Mouse (Mus musculus): Measurements from ENCODE around the gene Ctnna3. TPM values are rescaled to one million over a fixed set of nuclear protein-coding genes. Genes with fewer than 3 reads are reported as not detected.

Ctnna3 gene
- polyA plus RNA-seq, 1 experiment, result 3.0 TPM

DNA sequence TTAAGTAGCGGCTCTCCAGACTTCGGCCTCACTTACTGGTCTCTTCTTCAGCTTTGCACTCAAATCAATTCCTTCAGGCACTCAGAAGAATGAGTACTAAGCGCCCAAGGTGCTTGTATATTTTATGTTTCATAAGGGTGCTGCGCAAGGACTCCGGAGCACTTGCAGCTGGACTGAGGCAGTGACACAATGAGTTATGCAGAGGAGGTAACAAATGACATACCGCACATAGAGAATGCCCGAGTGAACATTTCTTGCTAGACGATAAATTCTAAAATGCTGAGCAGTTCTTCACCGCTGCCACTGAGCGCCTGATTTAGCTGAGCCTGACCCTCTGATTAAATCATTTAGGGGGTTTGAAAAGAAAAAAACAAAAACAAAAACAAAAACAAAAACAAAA is 342.2 kb downstream of the Ctnna3 start:
- Histone ChIP-seq H3K27ac (ENCODE audit: insufficient read depth, low read length) (no peak overlapping the region), H3K4me3 (replicated peaks; ENCODE audit: insufficient read depth, low read depth, low read length) (no peak overlapping the region), H3K27me3 (ENCODE audit: control insufficient read depth, insufficient read depth, low read length) (no peaks in the 10 kb centered on the region), H3K4me1 (ENCODE audit: control insufficient read depth, insufficient read depth, low read length) (no peaks in the 10 kb centered on the region)
- DNase-seq, result no peak
- whole genome bisulfite sequencing, result 89% methylated on average over 10 of the region's 10 CpGs
- TF ChIP-seq CTCF (IDR thresholded peaks at IDR 0.05; ENCODE audit: borderline replicate concordance, insufficient read depth, low read depth, low read length) (no peak), POLR2A (IDR thresholded peaks at IDR 0.05; ENCODE audit: borderline replicate concordance, insufficient read depth, low read length) (no peak)

- H3K27ac ChIP-seq (ENCODE audit: insufficient read depth, low read length), result no peak overlapping the region
- 24% methylated on average over 6 of the region's 6 CpGs for WGBS
- no peak for TF ChIP-seq POLR2A (IDR thresholded peaks at IDR 0.05; ENCODE audit: borderline replicate concordance, insufficient read depth, low read length)
- no peak for TF ChIP-seq CTCF (IDR thresholded peaks at IDR 0.05; ENCODE audit: borderline replicate concordance, insufficient read depth, low read depth, low read length)
- no peak overlapping the region for H3K4me3 ChIP-seq (replicated peaks; ENCODE audit: insufficient read depth, low read depth, low read length)
- no peak for DNase-seq
- H3K27me3 ChIP-seq (ENCODE audit: control insufficient read depth, insufficient read depth, low read length), result no peaks in the 10 kb centered on the region
- no peaks in the 10 kb centered on the region for H3K4me1 ChIP-seq (ENCODE audit: control insufficient read depth, insufficient read depth, low read length)
Observed at GRCm38 (mm10) chr10:63781948-63782347, 352.1 kb downstream of the Ctnna3 start.

GRCm38 (mm10) chr10:63784808-63785535 is 355.1 kb downstream of the Ctnna3 start:
- Histone ChIP-seq H3K27ac (ENCODE audit: insufficient read depth, low read length) (no peak overlapping the region), H3K27me3 (ENCODE audit: control insufficient read depth, insufficient read depth, low read length) (no peaks in the 10 kb centered on the region), H3K4me1 (ENCODE audit: control insufficient read depth, insufficient read depth, low read length) (no peaks in the 10 kb centered on the region), H3K4me3 (replicated peaks; ENCODE audit: insufficient read depth, low read depth, low read length) (no peak overlapping the region)
- WGBS, result 50% methylated on average over 20 of the region's 20 CpGs
- TF ChIP-seq CTCF (IDR thresholded peaks at IDR 0.05; ENCODE audit: borderline replicate concordance, insufficient read depth, low read depth, low read length) (no peak), POLR2A (IDR thresholded peaks at IDR 0.05; ENCODE audit: borderline replicate concordance, insufficient read depth, low read length) (no peak)
- peak; percentile 6 to 8 for DNase-seq

DNA sequence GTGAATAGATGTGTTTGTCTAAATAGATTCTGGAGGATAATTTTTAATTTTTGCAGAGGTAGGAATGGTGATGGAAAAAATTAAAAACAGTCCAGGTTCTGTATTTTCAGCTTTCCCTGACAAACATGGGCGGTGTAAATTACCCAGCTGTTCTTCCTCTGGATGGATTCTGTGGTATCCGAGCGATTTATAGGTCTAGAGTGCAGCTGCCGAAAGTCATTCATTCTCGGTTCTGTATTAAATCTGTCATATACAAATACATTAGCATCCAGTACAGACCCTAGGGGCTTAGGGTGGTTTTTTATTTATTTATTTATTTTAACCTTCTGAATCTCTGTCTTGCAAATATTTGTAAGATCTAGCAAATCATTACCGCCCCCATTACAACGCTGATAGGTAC is 356.5 kb downstream of the Ctnna3 start:
- no peaks in the 10 kb centered on the region for H3K27me3 ChIP-seq (ENCODE audit: control insufficient read depth, insufficient read depth, low read length)
- H3K4me3 ChIP-seq (replicated peaks; ENCODE audit: insufficient read depth, low read depth, low read length), result no peak overlapping the region
- TF ChIP-seq CTCF (IDR thresholded peaks at IDR 0.05; ENCODE audit: borderline replicate concordance, insufficient read depth, low read depth, low read length) (no peak), POLR2A (IDR thresholded peaks at IDR 0.05; ENCODE audit: borderline replicate concordance, insufficient read depth, low read length) (no peak)
- H3K27ac ChIP-seq (ENCODE audit: insufficient read depth, low read length), result no peak overlapping the region
- 94% methylated on average over 7 of the region's 7 CpGs for WGBS
- no peak for DNase-seq
- H3K4me1 ChIP-seq (ENCODE audit: control insufficient read depth, insufficient read depth, low read length), result no peaks in the 10 kb centered on the region

- Histone ChIP-seq H3K4me1 (ENCODE audit: control insufficient read depth, insufficient read depth, low read length) (no peaks in the 10 kb centered on the region), H3K27me3 (ENCODE audit: control insufficient read depth, insufficient read depth, low read length) (no peaks in the 10 kb centered on the region; the same call in 1 of the 2 replicates), H3K27ac (ENCODE audit: insufficient read depth, low read length) (no peak overlapping the region), H3K4me3 (replicated peaks; ENCODE audit: insufficient read depth, low read depth, low read length) (no peak overlapping the region)
- DNase-seq, result no peak
- 89% methylated on average over 6 of the region's 6 CpGs for WGBS
- no peak for TF ChIP-seq POLR2A (IDR thresholded peaks at IDR 0.05; ENCODE audit: borderline replicate concordance, insufficient read depth, low read length)
- TF ChIP-seq CTCF (IDR thresholded peaks at IDR 0.05; ENCODE audit: borderline replicate concordance, insufficient read depth, low read depth, low read length), result no peak
Observed at GRCm38 (mm10) chr10:63803909-63804308, 374.0 kb downstream of the Ctnna3 start.

DNA sequence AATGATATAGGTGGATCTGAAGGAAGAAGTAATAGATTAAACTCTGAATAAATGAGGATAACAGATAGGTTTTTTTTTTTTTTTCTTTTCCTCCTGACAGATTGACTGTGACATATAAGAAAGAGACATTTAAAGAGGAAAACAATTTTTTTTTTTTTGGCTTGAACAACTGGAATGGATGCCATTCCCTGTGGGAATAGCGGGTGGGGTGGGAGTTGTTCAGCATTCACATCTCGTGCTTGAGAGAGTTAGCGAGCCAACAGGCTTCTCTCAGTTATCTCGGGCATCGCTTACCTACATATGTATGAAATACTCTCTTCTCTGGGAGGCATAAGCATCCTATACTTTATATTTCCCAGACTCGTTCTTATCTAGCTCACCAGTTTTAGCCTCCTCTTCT is 375.7 kb downstream of the Ctnna3 start:
- 83% methylated on average over 6 of the region's 6 CpGs for WGBS
- Histone ChIP-seq H3K27me3 (ENCODE audit: control insufficient read depth, insufficient read depth, low read length) (no peaks in the 10 kb centered on the region), H3K27ac (ENCODE audit: insufficient read depth, low read length) (no peak overlapping the region), H3K4me3 (replicated peaks; ENCODE audit: insufficient read depth, low read depth, low read length) (no peak overlapping the region), H3K4me1 (ENCODE audit: control insufficient read depth, insufficient read depth, low read length) (0 out of 2 replicates have a peak, but pooled peaks cover 3% of the 10 kb centered on the region)
- no peak for DNase-seq
- TF ChIP-seq CTCF (IDR thresholded peaks at IDR 0.05; ENCODE audit: borderline replicate concordance, insufficient read depth, low read depth, low read length) (no peak), POLR2A (IDR thresholded peaks at IDR 0.05; ENCODE audit: borderline replicate concordance, insufficient read depth, low read length) (no peak)

DNA sequence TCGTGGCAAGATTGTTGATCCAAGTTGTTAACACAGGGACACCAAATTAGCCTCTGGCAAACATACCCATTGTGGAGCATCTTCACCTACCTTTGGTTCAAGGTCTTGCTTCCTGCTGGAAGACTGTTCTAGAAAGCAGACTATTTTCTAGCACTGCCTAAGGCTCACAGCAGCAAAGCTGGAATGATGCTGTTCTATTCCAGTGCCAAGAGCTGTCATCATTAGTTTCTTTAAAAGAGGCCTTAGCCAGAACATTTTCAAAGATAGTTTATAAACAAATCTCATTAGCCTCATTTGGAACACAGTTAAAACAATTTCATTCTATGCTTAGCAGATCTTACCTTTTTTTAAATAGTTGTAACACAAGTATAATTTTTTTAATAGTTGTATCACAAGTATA is 376.4 kb downstream of the Ctnna3 start:
- H3K27ac ChIP-seq (ENCODE audit: insufficient read depth, low read length), result no peak overlapping the region
- 79% methylated on average over 1 of the region's 1 CpGs for WGBS
- no peak for DNase-seq
- H3K4me1 ChIP-seq (ENCODE audit: control insufficient read depth, insufficient read depth, low read length), result 0 out of 2 replicates have a peak, but pooled peaks cover 3% of the 10 kb centered on the region
- TF ChIP-seq CTCF (IDR thresholded peaks at IDR 0.05; ENCODE audit: borderline replicate concordance, insufficient read depth, low read depth, low read length) (no peak), POLR2A (IDR thresholded peaks at IDR 0.05; ENCODE audit: borderline replicate concordance, insufficient read depth, low read length) (no peak)
- H3K4me3 ChIP-seq (replicated peaks; ENCODE audit: insufficient read depth, low read depth, low read length), result no peak overlapping the region
- no peaks in the 10 kb centered on the region for H3K27me3 ChIP-seq (ENCODE audit: control insufficient read depth, insufficient read depth, low read length)

- 19% methylated on average over 9 of the region's 9 CpGs for WGBS
- peak; percentile 42 to 45 for DNase-seq
- TF ChIP-seq CTCF (IDR thresholded peaks at IDR 0.05; ENCODE audit: borderline replicate concordance, insufficient read depth, low read depth, low read length) (no peak), POLR2A (IDR thresholded peaks at IDR 0.05; ENCODE audit: borderline replicate concordance, insufficient read depth, low read length) (no peak)
- H3K27me3 ChIP-seq (ENCODE audit: control insufficient read depth, insufficient read depth, low read length), result no peaks in the 10 kb centered on the region
- peak overlapping the region; percentile 18 for H3K4me3 ChIP-seq (replicated peaks; ENCODE audit: insufficient read depth, low read depth, low read length)
- no peak overlapping the region for H3K27ac ChIP-seq (ENCODE audit: insufficient read depth, low read length)
- H3K4me1 ChIP-seq (ENCODE audit: control insufficient read depth, insufficient read depth, low read length), result 0 out of 2 replicates have a peak, but pooled peaks cover 3% of the 10 kb centered on the region
Observed at GRCm38 (mm10) chr10:63810043-63810617, 380.2 kb downstream of the Ctnna3 start.
